Mouse (Mus musculus) testis, adult 2 months (tissue): ENCODE results near the gene Crb1. TPM values are rescaled to one million over a fixed set of nuclear protein-coding genes. Genes with fewer than 3 reads are reported as not detected.

Source experiments
- H3K27ac ChIP-seq: fragments of 200-500 bp; 2 replicates; pipeline ENCODE4 v1.5.1; 2012; ENCODE audit warnings: low read depth, low read length; ENCODE audit not compliant: control insufficient read depth, insufficient read depth
- H3K27me3 ChIP-seq: fragments of 200-500 bp; 2 replicates; pipeline ENCODE4 v1.6.1; 2012; ENCODE audit warnings: mild to moderate bottlenecking, low read length, moderate library complexity; ENCODE audit not compliant: control insufficient read depth, insufficient read depth
- H3K36me3 ChIP-seq: fragments of 200-500 bp; 2 replicates; pipeline ENCODE4 v1.6.1; 2012; ENCODE audit warnings: mild to moderate bottlenecking, low read length; ENCODE audit not compliant: control insufficient read depth, insufficient read depth
- H3K4me1 ChIP-seq: fragments of 200-500 bp; 2 replicates; pipeline ENCODE4 v1.6.1; 2012; ENCODE audit warnings: low read length; ENCODE audit not compliant: control insufficient read depth, insufficient read depth
- H3K4me3 ChIP-seq: fragments of 200-500 bp; 2 replicates; pipeline ENCODE4 v1.5.1; 2012; ENCODE audit warnings: low read depth, mild to moderate bottlenecking, low read length, moderate library complexity, mixed read lengths; ENCODE audit not compliant: control insufficient read depth
- CTCF ChIP-seq: fragments of 200-500 bp; IDR thresholded peaks from 2 replicates; pipeline ENCODE4 v1.5.1; 2012; ENCODE audit warnings: low read depth, mild to moderate bottlenecking, inconsistent platforms, low read length, moderate library complexity; ENCODE audit not compliant: control insufficient read depth, insufficient read depth, insufficient replicate concordance
- POLR2A ChIP-seq: fragments of 200-500 bp; IDR thresholded peaks from 2 replicates; pipeline ENCODE4 v1.6.1; 2012; ENCODE audit warnings: low read depth, mild to moderate bottlenecking, inconsistent platforms, low read length, moderate library complexity; ENCODE audit not compliant: control insufficient read depth
- polyA plus RNA-seq: library from polyadenylated mRNA; depleted of rRNA; stranded (reverse); fragments of >200 nt; gene quantifications from 2 replicates; pipeline ENCODE4 v1.2.3, GENCODE M21; 2012

Gene Crb1
- polyA plus RNA-seq, 1 experiment: 2.3 TPM

DNA sequence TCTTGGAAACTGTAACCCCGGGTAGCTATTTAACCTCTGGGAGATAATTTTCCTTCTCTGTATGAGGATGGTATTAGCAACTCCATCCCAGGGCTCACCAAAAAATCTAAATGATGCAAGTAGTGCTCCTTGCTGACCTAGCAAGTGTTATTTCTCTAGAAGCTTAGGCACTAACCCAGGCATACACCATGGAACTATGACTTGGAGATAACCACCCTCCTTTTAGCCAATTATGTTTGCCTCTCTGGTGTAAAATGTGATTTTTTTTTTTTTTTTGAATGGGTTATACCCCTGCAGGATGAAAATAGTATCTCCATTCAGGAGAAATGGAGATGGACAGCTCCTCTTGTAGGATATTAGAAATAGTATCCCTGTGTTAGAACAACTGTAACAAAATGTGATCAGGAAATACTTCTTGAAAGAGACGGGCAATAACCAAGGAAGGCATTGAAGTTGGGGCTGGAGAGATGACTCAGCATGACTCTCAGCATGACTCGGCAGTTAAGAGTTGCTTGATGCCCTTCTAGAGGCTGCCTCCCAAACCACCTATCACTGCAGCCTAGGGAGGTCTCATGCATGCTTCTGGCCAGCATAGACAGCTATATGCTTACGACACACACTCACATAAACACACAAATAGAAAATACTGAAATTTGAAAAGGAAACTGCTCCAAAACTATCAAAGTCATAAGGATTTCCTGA, 100.1 kb downstream of the Crb1 start:
- no peak for TF ChIP-seq CTCF
- no peak for TF ChIP-seq POLR2A
- H3K4me1 ChIP-seq: no peaks in the 10 kb centered on the region
- H3K36me3 ChIP-seq: no peaks in the 10 kb centered on the region
- H3K4me3 ChIP-seq: no peak overlapping the region
- no peak overlapping the region for H3K27ac ChIP-seq
- no peaks in the 10 kb centered on the region for H3K27me3 ChIP-seq

DNA sequence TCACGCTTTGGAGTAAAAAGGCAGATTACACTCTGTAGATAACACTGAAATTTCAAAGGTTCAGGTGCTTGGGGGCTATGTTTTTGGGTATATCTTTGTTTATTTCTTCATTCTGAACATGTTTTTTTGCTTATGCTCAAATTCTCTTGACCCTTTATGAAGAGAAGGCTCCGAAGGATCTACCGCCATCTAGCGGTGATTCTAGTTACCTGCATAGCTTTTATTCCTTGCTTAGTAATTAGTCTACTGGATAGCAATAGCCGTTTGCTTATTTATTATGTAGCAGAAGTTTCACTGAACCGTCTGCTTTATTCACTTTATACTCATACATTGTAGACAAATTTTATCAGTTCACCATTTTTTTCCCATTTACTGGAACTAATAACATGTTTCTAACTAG, 109.1 kb downstream of the Crb1 start:
- no peak for TF ChIP-seq CTCF
- no peak for TF ChIP-seq POLR2A

GRCm38 (mm10) chr1:139264245-139264644, 112.7 kb downstream of the Crb1 start:
- Histone ChIP-seq H3K4me3 (no peak overlapping the region), H3K27me3 (no peaks in the 10 kb centered on the region), H3K27ac (no peak overlapping the region), H3K36me3 (no peaks in the 10 kb centered on the region), H3K4me1 (no peaks in the 10 kb centered on the region)
- no peak for TF ChIP-seq CTCF
- no peak for TF ChIP-seq POLR2A

More for the DNA sequence above, 109.1 kb downstream of the Crb1 start:
- no peak overlapping the region for H3K27ac ChIP-seq
- H3K27me3 ChIP-seq: no peaks in the 10 kb centered on the region
- H3K36me3 ChIP-seq: no peaks in the 10 kb centered on the region
- no peaks in the 10 kb centered on the region for H3K4me1 ChIP-seq
- no peak overlapping the region for H3K4me3 ChIP-seq

GRCm38 (mm10) chr1:139263158-139263557, 113.7 kb downstream of the Crb1 start:
- no peaks in the 10 kb centered on the region for H3K36me3 ChIP-seq
- H3K4me3 ChIP-seq: no peak overlapping the region
- no peak for TF ChIP-seq POLR2A
- no peak for TF ChIP-seq CTCF
- no peaks in the 10 kb centered on the region for H3K27me3 ChIP-seq
- no peaks in the 10 kb centered on the region for H3K4me1 ChIP-seq
- no peak overlapping the region for H3K27ac ChIP-seq

DNA sequence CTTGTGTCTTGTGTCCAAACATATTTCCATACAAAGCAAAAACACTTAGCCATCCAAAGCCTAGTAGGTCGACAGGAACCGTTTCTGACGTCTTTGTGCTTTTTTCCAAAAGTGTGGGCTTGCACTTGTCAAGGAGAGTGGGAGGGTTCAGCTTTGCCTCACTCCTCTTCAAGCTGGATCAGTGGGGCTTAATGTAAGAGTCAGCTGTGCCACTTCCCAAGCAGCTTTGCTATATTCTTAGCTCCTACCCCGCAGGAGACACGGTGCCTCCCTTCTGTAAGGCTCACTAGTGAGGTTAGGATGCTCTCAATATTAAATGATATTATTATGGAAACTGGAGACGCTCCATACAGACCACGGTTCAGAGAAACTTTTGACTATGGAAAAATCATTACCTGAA, 121.3 kb downstream of the Crb1 start:
- Histone ChIP-seq H3K4me3 (no peak overlapping the region), H3K27ac (no peak overlapping the region), H3K36me3 (no peaks in the 10 kb centered on the region), H3K4me1 (no peaks in the 10 kb centered on the region), H3K27me3 (no peaks in the 10 kb centered on the region)
- no peak for TF ChIP-seq CTCF
- no peak for TF ChIP-seq POLR2A

DNA sequence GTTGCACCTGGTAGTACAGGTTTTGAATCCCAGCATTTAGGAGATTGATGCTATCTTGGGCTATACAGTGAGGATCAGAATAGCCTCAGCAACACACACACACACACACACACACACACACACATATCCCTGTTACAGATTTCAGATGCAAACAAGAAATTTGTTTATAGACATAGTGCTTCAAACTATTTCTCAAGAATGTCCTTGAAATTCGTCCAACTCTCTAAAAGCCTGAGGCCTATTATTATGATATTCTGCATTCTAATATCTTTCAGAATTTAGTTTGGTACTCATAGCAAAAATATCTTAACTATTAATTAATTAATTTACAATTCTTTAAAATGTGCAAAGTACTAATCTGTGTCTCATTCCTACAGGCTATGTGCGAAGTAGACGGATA, 124.9 kb downstream of the Crb1 start:
- H3K27me3 ChIP-seq: no peaks in the 10 kb centered on the region
- no peaks in the 10 kb centered on the region for H3K4me1 ChIP-seq
- H3K27ac ChIP-seq: no peak overlapping the region
- TF ChIP-seq POLR2A: no peak
- no peak for TF ChIP-seq CTCF
- no peak overlapping the region for H3K4me3 ChIP-seq
- no peaks in the 10 kb centered on the region for H3K36me3 ChIP-seq

- TF ChIP-seq CTCF (no peak), POLR2A (no peak)
- Histone ChIP-seq H3K27ac (no peak overlapping the region), H3K4me3 (no peak overlapping the region), H3K36me3 (no peaks in the 10 kb centered on the region), H3K4me1 (no peaks in the 10 kb centered on the region), H3K27me3 (no peaks in the 10 kb centered on the region)
Observed at GRCm38 (mm10) chr1:139249159-139249558, 127.7 kb downstream of the Crb1 start.
